Mouse (Mus musculus): ENCODE results near the gene Ankmy2. TPM values are rescaled to one million over a fixed set of nuclear protein-coding genes. Genes with fewer than 3 reads are reported as not detected.

The Ankmy2 gene
- polyA plus RNA-seq (2012; rRNA removed; ENCODE audit: low replicate concordance), result 3.8 and 3.9 TPM in 2 replicates

GRCm38 (mm10) chr12:36156637-36157303, at the start of gene Ankmy2:
Gene Ankmy2, plus strand, starts transcription at chr12:36157114.

DNA sequence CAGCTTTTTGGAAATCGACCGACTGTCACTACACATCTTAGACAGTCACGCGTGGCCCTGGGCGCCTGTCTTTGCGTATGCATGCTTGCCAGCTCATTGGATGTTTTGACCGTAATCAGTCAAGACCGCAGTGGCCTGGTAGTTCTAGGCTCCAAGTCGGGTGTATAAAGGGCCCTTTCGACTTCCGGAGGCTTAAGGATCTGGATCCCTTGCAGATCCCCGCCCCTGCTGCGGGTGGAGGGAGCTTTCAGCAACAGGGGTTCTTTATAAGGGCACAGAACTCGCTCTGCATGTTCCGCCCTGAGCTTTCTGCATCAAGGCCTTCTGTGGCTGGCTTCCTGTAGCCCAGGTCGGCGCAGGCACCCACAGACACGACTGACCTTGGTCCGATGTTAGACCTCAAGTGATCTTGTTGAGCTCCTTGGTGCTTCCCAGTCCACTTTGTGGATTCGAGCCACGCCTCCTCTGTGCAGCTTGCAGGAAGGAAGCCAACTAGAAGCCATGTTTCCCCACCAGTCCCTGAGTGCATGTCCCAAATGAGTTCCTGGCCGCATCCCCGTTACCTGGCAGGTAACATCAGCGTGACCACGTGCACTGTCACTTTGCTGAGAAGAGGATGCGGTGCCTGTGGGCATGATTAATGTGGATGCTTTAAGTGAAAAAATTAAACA, 859 bp downstream of the Ankmy2 start, which contains the start of gene Bzw2:
Bzw2 (minus strand) TSS at position 443 of the 671 bp plus-strand sequence.

Other genes starting within 250 kb of the Ankmy2 start
- 0.14 TPM in 1 of 2 replicates, not detected in the other for gene Agr3, start 231.5 kb upstream of the Ankmy2 start, polyA plus RNA-seq (2012; rRNA removed; ENCODE audit: low replicate concordance)
- 116 and 347 TPM in 2 replicates for gene Agr2, start 164.2 kb upstream of the Ankmy2 start, polyA plus RNA-seq (2012; rRNA removed; ENCODE audit: low replicate concordance)
- 537 and 798 TPM in 2 replicates for gene Tspan13, start 114.6 kb upstream of the Ankmy2 start, polyA plus RNA-seq (2012; rRNA removed; ENCODE audit: low replicate concordance)
- gene Bzw2, start 966 bp downstream of the Ankmy2 start, polyA plus RNA-seq (2012; rRNA removed; ENCODE audit: low replicate concordance), result 3.0 and 4.5 TPM in 2 replicates
- gene Lrrc72, start 96.3 kb downstream of the Ankmy2 start, polyA plus RNA-seq (2012; rRNA removed; ENCODE audit: low replicate concordance), result not detected in 2 replicates
- gene Sostdc1, start 157.0 kb downstream of the Ankmy2 start, polyA plus RNA-seq (2012; rRNA removed; ENCODE audit: low replicate concordance), result 0.18 and 0.71 TPM in 2 replicates
- 0.46 and 0.85 TPM in 2 replicates for gene Ispd, start 224.3 kb downstream of the Ankmy2 start, polyA plus RNA-seq (2012; rRNA removed; ENCODE audit: low replicate concordance)
- 0.74 and 1.6 TPM in 2 replicates for gene D630036H23Rik, start 225.1 kb downstream of the Ankmy2 start, polyA plus RNA-seq (2012; rRNA removed; ENCODE audit: low replicate concordance)